Mouse (Mus musculus) kidney, adult 2 months (tissue): Measurements from ENCODE around the gene Armc12.

Experiments used
- CTCF ChIP-seq: fragments of 200-500 bp; conservative IDR thresholded peaks from 2 replicates; pipeline ENCODE4 v1.5.1; 2011; ENCODE audit warnings: low read depth, mild to moderate bottlenecking, control low read depth, low read length, moderate library complexity, mixed read lengths; ENCODE audit not compliant: insufficient read depth, insufficient read length
- POLR2A ChIP-seq: fragments of 200-500 bp; IDR thresholded peaks from one replicate; pipeline ENCODE4 v1.6.1; 2011; ENCODE audit warnings: low read depth, low read length, control low read depth

GRCm38 (mm10) chr17:28523355-28524008, 7.1 kb upstream of the Armc12 start:
- TF ChIP-seq CTCF (no peak), POLR2A (no peak)
